Mouse (Mus musculus): Measurements from ENCODE around the gene Spon1. TPM values are rescaled to one million over a fixed set of nuclear protein-coding genes. Genes with fewer than 3 reads are reported as not detected.

Spon1 gene
- polyA plus RNA-seq, 1 experiment, result 1.2 TPM

DNA sequence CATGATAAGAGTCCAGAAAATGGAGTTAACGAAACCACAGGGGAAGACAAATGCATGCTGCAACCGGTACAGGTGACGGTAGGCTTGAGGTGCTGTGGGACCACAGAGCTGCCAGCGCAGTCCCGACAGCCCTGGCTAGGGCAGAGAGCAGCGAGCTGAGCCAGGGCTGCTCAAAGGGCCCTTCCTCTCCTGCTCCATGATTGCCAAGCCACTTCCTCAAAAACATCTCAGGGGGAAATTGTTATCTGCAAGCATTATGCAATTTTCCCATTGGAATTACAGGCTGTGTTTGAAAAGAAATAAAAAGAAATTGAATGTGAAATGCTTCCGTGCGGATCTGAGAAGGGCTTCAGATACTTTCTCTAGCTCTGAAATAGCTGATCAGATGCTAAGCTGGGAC is 240.7 kb downstream of the Spon1 start:
- Histone ChIP-seq H3K36me3 (ENCODE audit: control insufficient read depth, insufficient read depth, low read length) (no peaks in the 10 kb centered on the region), H3K4me1 (ENCODE audit: control insufficient read depth, insufficient read depth, insufficient read length) (no peaks in the 10 kb centered on the region), H3K27me3 (ENCODE audit: control insufficient read depth, insufficient read depth, low read length) (no peaks in the 10 kb centered on the region), H3K4me3 (ENCODE audit: extremely low read depth, insufficient read depth, insufficient read length) (no peak overlapping the region), H3K27ac (ENCODE audit: insufficient read depth, low read length) (no peak overlapping the region)
- no peak for DNase-seq (ENCODE audit: low read depth in 1 of 2, low spot score in 2 of 2)
- TF ChIP-seq POLR2A (IDR thresholded peaks at IDR 0.05; ENCODE audit: low read depth, low read length), result no peak
- TF ChIP-seq CTCF (IDR thresholded peaks at IDR 0.05; ENCODE audit: extremely low read depth, insufficient read depth, insufficient read length, insufficient replicate concordance), result no peak
- WGBS, result 77% methylated on average over 8 of the region's 8 CpGs

DNA sequence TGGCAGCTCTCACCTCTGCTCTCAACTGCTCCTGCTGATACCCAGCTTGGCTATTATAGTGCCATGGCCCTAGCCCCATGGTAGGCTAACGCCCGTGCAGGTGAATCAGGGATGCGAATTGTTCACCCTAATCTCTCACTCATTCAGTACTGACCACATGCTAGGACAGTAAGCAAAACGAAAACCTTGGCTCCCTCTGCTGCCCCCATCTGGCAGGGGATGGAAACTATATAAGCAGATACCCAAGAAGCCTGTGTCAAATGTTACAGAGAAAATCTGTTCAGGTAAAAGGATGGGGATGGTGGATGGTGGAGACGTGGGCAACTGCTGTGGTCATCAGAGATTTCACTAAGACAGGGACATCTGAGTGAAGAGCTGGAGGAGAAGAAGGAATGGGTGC is 241.8 kb downstream of the Spon1 start:
- no peaks in the 10 kb centered on the region for H3K27me3 ChIP-seq (ENCODE audit: control insufficient read depth, insufficient read depth, low read length)

DNA sequence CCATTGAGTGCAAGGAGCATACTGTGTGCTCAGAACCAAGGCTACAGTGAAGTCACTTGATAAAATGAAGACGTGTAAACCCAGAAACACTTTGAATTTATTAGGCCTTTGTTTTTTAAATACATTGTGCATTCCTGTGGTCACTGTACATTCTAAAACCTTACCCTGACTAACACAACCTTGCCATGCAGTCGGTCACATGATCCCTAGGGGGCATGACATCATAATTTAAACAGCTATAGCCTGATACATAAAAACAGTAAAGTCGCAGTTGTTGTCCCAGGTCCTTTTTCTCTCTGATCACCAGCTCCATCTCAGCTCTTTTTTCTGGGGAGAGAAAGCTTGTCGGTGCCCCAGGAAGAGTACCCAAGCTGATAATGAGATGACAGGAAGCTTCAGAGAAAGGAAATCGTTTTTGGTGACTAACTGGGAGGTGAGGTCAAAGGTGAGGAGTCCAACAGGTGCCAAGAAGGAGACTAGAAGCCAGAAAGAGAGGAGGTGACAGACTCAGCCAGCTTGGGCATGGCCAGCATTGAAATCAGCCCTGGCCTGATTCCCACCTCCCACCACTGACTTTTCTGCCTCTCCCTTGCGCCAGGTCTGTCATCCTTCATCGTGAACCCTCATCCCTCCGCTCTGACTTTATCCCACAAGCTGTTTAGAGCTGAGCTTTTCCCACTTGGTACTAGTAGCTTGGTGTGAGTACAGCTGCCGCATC is 246.1 kb downstream of the Spon1 start:
- Histone ChIP-seq H3K4me3 (ENCODE audit: extremely low read depth, insufficient read depth, insufficient read length) (no peak overlapping the region), H3K27ac (ENCODE audit: insufficient read depth, low read length) (no peak overlapping the region), H3K4me1 (ENCODE audit: control insufficient read depth, insufficient read depth, insufficient read length) (no peaks in the 10 kb centered on the region), H3K27me3 (ENCODE audit: control insufficient read depth, insufficient read depth, low read length) (no peaks in the 10 kb centered on the region), H3K36me3 (ENCODE audit: control insufficient read depth, insufficient read depth, low read length) (no peaks in the 10 kb centered on the region)
- 74% methylated on average over 9 of the region's 9 CpGs for WGBS
- no peak for TF ChIP-seq POLR2A (IDR thresholded peaks at IDR 0.05; ENCODE audit: low read depth, low read length)
- no peak for TF ChIP-seq CTCF (IDR thresholded peaks at IDR 0.05; ENCODE audit: extremely low read depth, insufficient read depth, insufficient read length, insufficient replicate concordance)
- no peak for DNase-seq (ENCODE audit: low read depth in 1 of 2, low spot score in 2 of 2)

More for the DNA sequence above, 241.8 kb downstream of the Spon1 start:
- no peaks in the 10 kb centered on the region for H3K36me3 ChIP-seq (ENCODE audit: control insufficient read depth, insufficient read depth, low read length)
- DNase-seq (ENCODE audit: low read depth in 1 of 2, low spot score in 2 of 2), result no peak
- no peak overlapping the region for H3K4me3 ChIP-seq (ENCODE audit: extremely low read depth, insufficient read depth, insufficient read length)
- TF ChIP-seq POLR2A (IDR thresholded peaks at IDR 0.05; ENCODE audit: low read depth, low read length) (no peak), CTCF (IDR thresholded peaks at IDR 0.05; ENCODE audit: extremely low read depth, insufficient read depth, insufficient read length, insufficient replicate concordance) (peak; percentile 24; the same call in 1 of the 2 replicates)
- WGBS, result 72% methylated on average over 5 of the region's 5 CpGs
- H3K27ac ChIP-seq (ENCODE audit: insufficient read depth, low read length), result no peak overlapping the region
- no peaks in the 10 kb centered on the region for H3K4me1 ChIP-seq (ENCODE audit: control insufficient read depth, insufficient read depth, insufficient read length)

DNA sequence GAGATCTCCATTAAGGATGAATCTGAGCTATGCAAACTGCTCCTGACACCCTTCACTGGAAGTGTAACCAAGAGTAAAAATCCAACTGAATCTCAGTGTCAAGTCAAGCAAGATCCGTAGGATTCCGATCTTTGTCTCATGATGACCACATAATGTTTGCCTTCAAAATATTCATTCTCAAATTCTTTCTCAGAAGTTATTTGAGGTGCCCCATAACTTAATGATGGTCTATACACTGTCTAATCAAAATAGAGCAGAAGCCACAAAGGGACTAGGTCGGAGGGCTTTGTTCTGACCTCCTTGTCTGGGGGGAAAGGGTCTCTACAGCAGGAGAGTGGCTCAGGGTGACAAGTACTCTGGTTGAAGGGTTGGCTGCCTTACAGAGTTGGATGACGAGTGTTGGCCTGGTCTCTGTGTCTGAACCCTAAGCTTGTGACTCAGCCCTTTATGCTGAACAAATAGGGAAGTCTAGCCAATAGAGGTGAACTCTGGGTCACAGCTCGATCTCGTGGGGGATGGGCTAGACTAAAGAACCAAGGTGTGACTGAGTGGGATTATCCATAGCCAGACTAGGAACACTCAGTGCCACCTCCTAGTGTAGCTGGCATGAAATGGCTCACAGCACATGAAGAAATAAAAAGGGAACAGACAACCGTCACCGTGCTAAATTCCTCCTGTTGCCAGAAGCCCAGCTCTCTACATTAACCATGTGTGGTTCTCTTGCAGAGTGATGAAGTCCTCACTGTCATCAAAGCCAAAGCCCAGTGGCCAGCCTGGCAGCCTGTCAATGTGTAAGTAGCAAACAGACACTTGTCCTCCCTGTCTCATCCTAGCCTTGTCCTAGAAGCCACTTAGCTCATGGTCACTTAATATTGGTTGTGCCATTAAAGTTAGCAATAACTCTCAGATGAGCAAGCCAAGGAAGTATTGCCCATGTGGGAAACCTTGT is 250.5 kb downstream of the Spon1 start:
- WGBS, result 54% methylated on average over 8 of the region's 8 CpGs
- no peak overlapping the region for H3K4me3 ChIP-seq (ENCODE audit: extremely low read depth, insufficient read depth, insufficient read length)
- H3K4me1 ChIP-seq (ENCODE audit: control insufficient read depth, insufficient read depth, insufficient read length), result no peaks in the 10 kb centered on the region; the same call in 1 of the 2 replicates
- no peak for DNase-seq (ENCODE audit: low read depth in 1 of 2, low spot score in 2 of 2)
- no peaks in the 10 kb centered on the region for H3K27me3 ChIP-seq (ENCODE audit: control insufficient read depth, insufficient read depth, low read length)
- TF ChIP-seq POLR2A (IDR thresholded peaks at IDR 0.05; ENCODE audit: low read depth, low read length) (no peak), CTCF (IDR thresholded peaks at IDR 0.05; ENCODE audit: extremely low read depth, insufficient read depth, insufficient read length, insufficient replicate concordance) (no peak)
- no peak overlapping the region for H3K27ac ChIP-seq (ENCODE audit: insufficient read depth, low read length)
- no peaks in the 10 kb centered on the region for H3K36me3 ChIP-seq (ENCODE audit: control insufficient read depth, insufficient read depth, low read length)

DNA sequence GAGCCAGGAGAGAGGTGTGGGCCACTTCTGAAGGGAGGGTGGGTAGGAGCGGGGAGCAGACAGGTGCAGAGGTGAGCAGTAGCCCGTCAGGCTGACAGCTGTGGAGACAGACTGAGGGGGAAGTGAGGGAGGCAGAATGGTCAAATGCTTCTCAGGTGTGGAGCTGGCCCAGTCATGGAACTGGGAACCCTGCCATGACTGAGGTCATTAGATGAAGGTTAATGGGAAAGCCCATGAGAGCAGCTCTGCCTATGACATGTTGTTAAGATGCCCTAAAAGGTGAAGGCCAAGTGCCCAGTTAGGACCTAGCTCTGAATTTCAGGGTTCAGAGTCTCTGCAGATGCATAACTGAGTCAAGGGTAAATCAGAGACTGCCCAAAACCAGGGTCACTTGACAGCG is 253.1 kb downstream of the Spon1 start:
- Histone ChIP-seq H3K36me3 (ENCODE audit: control insufficient read depth, insufficient read depth, low read length) (no peaks in the 10 kb centered on the region), H3K4me3 (ENCODE audit: extremely low read depth, insufficient read depth, insufficient read length) (no peak overlapping the region), H3K4me1 (ENCODE audit: control insufficient read depth, insufficient read depth, insufficient read length) (no peaks in the 10 kb centered on the region; the same call in 1 of the 2 replicates), H3K27ac (ENCODE audit: insufficient read depth, low read length) (no peak overlapping the region), H3K27me3 (ENCODE audit: control insufficient read depth, insufficient read depth, low read length) (no peaks in the 10 kb centered on the region)
- no peak for DNase-seq (ENCODE audit: low read depth in 1 of 2, low spot score in 2 of 2)
- no peak for TF ChIP-seq POLR2A (IDR thresholded peaks at IDR 0.05; ENCODE audit: low read depth, low read length)
- TF ChIP-seq CTCF (IDR thresholded peaks at IDR 0.05; ENCODE audit: extremely low read depth, insufficient read depth, insufficient read length, insufficient replicate concordance), result no peak
- WGBS, result 87% methylated on average over 3 of the region's 3 CpGs

DNA sequence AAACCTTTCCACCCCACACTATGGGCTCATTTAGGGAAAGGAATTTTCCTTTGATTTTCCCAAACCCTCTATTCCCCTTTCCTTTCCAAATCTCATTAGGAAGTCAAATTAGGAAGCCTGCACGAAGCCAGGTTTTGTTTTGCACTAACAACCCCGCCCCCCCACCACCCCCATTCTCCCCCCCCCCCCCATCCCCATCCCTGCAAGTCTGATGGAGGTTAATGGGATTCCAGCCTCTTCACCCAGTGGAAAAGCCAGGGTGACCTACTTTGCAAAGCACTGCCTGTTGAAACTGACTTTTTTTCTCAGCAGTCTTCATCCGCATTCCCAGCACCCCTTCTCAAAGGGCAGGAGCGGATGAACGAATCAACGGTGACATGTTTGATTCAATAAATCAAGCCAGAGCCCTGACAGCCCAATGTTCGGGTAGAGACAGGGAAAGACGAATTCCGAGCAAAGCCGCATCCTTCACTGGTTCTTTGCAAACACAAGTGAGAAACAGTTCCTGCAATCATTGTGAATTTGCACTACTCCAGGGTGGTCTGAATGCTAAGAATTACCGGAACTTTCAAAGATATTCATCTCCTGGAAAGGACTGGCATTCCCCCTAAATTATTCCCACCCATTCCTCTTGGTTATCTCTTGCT is 254.4 kb downstream of the Spon1 start:
- no peaks in the 10 kb centered on the region for H3K36me3 ChIP-seq (ENCODE audit: control insufficient read depth, insufficient read depth, low read length)
- peak overlapping the region; percentile 65 for H3K4me3 ChIP-seq (ENCODE audit: extremely low read depth, insufficient read depth, insufficient read length)
- TF ChIP-seq CTCF (IDR thresholded peaks at IDR 0.05; ENCODE audit: extremely low read depth, insufficient read depth, insufficient read length, insufficient replicate concordance), result no peak
- no peak for TF ChIP-seq POLR2A (IDR thresholded peaks at IDR 0.05; ENCODE audit: low read depth, low read length)
- H3K27ac ChIP-seq (ENCODE audit: insufficient read depth, low read length), result no peak overlapping the region
- 20% methylated on average over 11 of the region's 11 CpGs for WGBS
- DNase-seq (ENCODE audit: low read depth in 1 of 2, low spot score in 2 of 2), result no peak
- no peaks in the 10 kb centered on the region for H3K27me3 ChIP-seq (ENCODE audit: control insufficient read depth, insufficient read depth, low read length)
- H3K4me1 ChIP-seq (ENCODE audit: control insufficient read depth, insufficient read depth, insufficient read length), result no peaks in the 10 kb centered on the region; the same call in 1 of the 2 replicates
